Mouse (Mus musculus) lung, postnatal 25 days (tissue): Measurements from ENCODE around the gene 4933416C03Rik.

Experiments used
- DNase-seq: peaks from one replicate; pipeline ENCODE4 v3.0.0; 2022; ENCODE audit warnings: low spot score

Gene 4933416C03Rik

DNA sequence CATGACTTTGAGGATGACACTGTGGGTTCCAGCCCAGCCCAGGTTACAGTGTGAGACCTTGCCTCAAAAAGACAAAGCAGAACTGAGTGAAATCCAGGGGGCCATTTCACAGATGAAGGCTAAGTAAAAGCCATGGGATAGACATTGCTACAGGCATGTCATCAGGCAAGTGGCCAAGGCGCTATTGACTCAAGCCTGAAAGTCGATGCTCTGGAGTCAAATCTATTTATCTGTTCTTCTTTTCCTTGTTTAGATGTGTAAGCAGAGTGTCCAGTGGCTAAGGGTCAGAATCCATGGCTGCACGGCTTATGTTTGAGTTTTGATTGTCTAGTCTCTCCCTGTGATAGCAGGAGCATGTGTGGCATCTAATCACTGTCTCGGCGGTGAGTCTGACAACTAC lies 35.1 kb downstream of the 4933416C03Rik start:
- DNase-seq: no peak

DNA sequence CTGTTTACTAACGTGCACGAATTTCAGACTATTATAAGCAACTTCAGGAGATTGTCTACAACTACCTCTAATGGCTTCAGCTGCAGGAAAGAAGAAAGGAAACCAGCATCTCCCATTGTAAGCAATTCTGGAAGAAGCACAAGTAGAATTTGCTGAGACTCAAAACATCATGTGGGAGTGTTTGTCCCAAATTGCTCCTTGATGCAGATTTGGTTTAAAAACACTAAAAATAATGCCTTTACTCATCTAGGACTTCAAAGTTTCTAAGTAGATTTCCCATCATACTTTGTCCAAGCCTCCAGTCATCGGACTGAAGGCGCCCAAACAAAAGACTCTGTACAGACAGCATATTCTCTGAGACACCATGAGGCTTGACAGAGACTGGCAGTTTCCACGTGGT lies 37.8 kb downstream of the 4933416C03Rik start:
- no peak for DNase-seq
